Mouse (Mus musculus) central nervous system, embryonic 11.5 days (tissue): ENCODE measurements around the gene Sirt2. TPM values are rescaled to one million over a fixed set of nuclear protein-coding genes. Genes with fewer than 3 reads are reported as not detected.

Experiments
- polyA plus RNA-seq: library from polyadenylated mRNA; depleted of rRNA; stranded (reverse); fragments of >200 nt; gene quantifications from 2 replicates; pipeline ENCODE4 v1.2.3, GENCODE M21; 2012; rRNA removed

Sirt2 gene
- polyA plus RNA-seq, result 70.2 and 74.6 TPM in 2 replicates

GRCm38 (mm10) chr7:28766173-28766879, at the start of gene Sirt2:
Sirt2 (plus strand) TSS chr7:28766735.

GRCm38 (mm10) chr7:28741709-28742438, 24.7 kb upstream of the Sirt2 start, which contains the start of the genes Mrps12 and Sars2:
Mrps12 (minus strand) TSS chr7:28741820.
Sars2 (plus strand) TSS chr7:28741992.

GRCm38 (mm10) chr7:28756079-28756478, 10.5 kb upstream of the Sirt2 start, which contains the start of gene Ccer2:
Ccer2 (plus strand) TSS chr7:28756174.

GRCm38 (mm10) chr7:28767462-28767965, 979 bp downstream of the Sirt2 start, which contains the start of gene Nfkbib:
Nfkbib (minus strand) TSS chr7:28767512.

GRCm38 (mm10) chr7:28788307-28789195, 22.0 kb downstream of the Sirt2 start, which contains the start of gene Rinl:
Rinl (plus strand) TSS chr7:28788969.

GRCm38 (mm10) chr7:28808221-28808941, 41.8 kb downstream of the Sirt2 start, which contains the start of gene Hnrnpl:
Hnrnpl (plus strand) TSS chr7:28808541.

GRCm38 (mm10) chr7:28824941-28825685, 58.6 kb downstream of the Sirt2 start, which contains the start of gene Ech1:
Ech1 (plus strand) TSS chr7:28825217.

GRCm38 (mm10) chr7:28833723-28834347, 67.3 kb downstream of the Sirt2 start, which contains the start of gene Lgals4:
Lgals4 (plus strand) TSS chr7:28833854.

Other genes with a start within 250 kb of the Sirt2 start
- not detected in 2 replicates for gene Ifnl3, start 243.9 kb upstream of the Sirt2 start, polyA plus RNA-seq
- gene Sycn, start 225.8 kb upstream of the Sirt2 start, polyA plus RNA-seq, result not detected in 2 replicates
- gene Nccrp1, start 219.5 kb upstream of the Sirt2 start, polyA plus RNA-seq, result 0.07 TPM in 1 of 2 replicates, not detected in the other
- gene Samd4b, start 168.6 kb upstream of the Sirt2 start, polyA plus RNA-seq, result 47.4 and 72.3 TPM in 2 replicates
- gene Pak4, start 168.6 kb upstream of the Sirt2 start, polyA plus RNA-seq, result 30.7 and 42.8 TPM in 2 replicates
- 0.05 TPM in 1 of 2 replicates, not detected in the other for gene Acp7, start 135.4 kb upstream of the Sirt2 start, polyA plus RNA-seq
- gene Fbxo27, start 73.9 kb upstream of the Sirt2 start, polyA plus RNA-seq, result 5.5 and 12.1 TPM in 2 replicates
- 5.6 and 10.4 TPM in 2 replicates for gene Fbxo17, start 49.9 kb upstream of the Sirt2 start, polyA plus RNA-seq
- gene Mrps12, start 24.9 kb upstream of the Sirt2 start, polyA plus RNA-seq, result 66.2 and 163 TPM in 2 replicates
- gene Sars2, start 24.7 kb upstream of the Sirt2 start, polyA plus RNA-seq, result 28.0 and 31.2 TPM in 2 replicates
- 1.3 and 1.7 TPM in 2 replicates for gene Ccer2, start 10.6 kb upstream of the Sirt2 start, polyA plus RNA-seq
- 22.2 and 23.3 TPM in 2 replicates for gene Nfkbib, start 777 bp downstream of the Sirt2 start, polyA plus RNA-seq
- gene Rinl, start 22.2 kb downstream of the Sirt2 start, polyA plus RNA-seq, result 1.7 and 3.6 TPM in 2 replicates
- 662 and 695 TPM in 2 replicates for gene Hnrnpl, start 41.8 kb downstream of the Sirt2 start, polyA plus RNA-seq
- gene Ech1, start 58.5 kb downstream of the Sirt2 start, polyA plus RNA-seq, result 45.3 and 77.0 TPM in 2 replicates
- gene Lgals4, start 67.1 kb downstream of the Sirt2 start, polyA plus RNA-seq, result 5.7 and 5.8 TPM in 2 replicates
- gene Lgals7, start 97.1 kb downstream of the Sirt2 start, polyA plus RNA-seq, result 6.3 and 9.3 TPM in 2 replicates
- gene Capn12, start 114.7 kb downstream of the Sirt2 start, polyA plus RNA-seq, result 0.08 and 0.12 TPM in 2 replicates
- gene Actn4, start 195.6 kb downstream of the Sirt2 start, polyA plus RNA-seq, result 152 and 193 TPM in 2 replicates
- 480 and 523 TPM in 2 replicates for gene Eif3k, start 215.1 kb downstream of the Sirt2 start, polyA plus RNA-seq
- 8.5 and 12.6 TPM in 2 replicates for gene Map4k1, start 215.3 kb downstream of the Sirt2 start, polyA plus RNA-seq